ENCODE assay signal across 9 mouse cellular contexts in genomic region chr17:34109038-34109805, GRCm38 (mm10). TPM values are rescaled to one million over a fixed set of nuclear protein-coding genes. Genes with fewer than 3 reads are reported as not detected.
DNase-seq lines count a peak whose midpoint lies in the region; ATAC-seq and TF ChIP-seq lines count a peak whose summit lies in the region.
"Had no signal": no experiment of that assay in that cellular context is flagged by ENCODE, and none has a peak within 500 bp of the region (broad histone marks: within the 10 kb centered on the region; RNA-seq: fewer than 3 reads in every experiment).

No protein-coding gene starts in this region.

- peaks cover 39% of the 10 kb centered on the region for H3K36me3 ChIP-seq in neural tube, embryonic 14.5 days (ENCODE audit: control insufficient read depth, insufficient read depth, low read length)
- H3K36me3 ChIP-seq in intestine, postnatal 0 days (ENCODE audit: control insufficient read depth, insufficient read depth): peaks cover 46% of the 10 kb centered on the region

- H3K4me3 ChIP-seq in neural tube, embryonic 14.5 days (ENCODE audit: low read depth, low read length): no peak overlapping the region
- H3K4me3 ChIP-seq in intestine, postnatal 0 days (ENCODE audit: low read depth, low read length): no peak overlapping the region
- H3K4me3 ChIP-seq: erythroblast, embryonic 14.5 days had no signal

- 85% methylated on average over 14 of the region's 14 CpGs for WGBS in neural tube, embryonic 14.5 days
- WGBS in intestine, postnatal 0 days: 75% methylated on average over 14 of the region's 14 CpGs

- H3K4me2 ChIP-seq in neural tube, embryonic 14.5 days (ENCODE audit: low read depth, low read length): no peak overlapping the region
- no peak overlapping the region for H3K4me2 ChIP-seq in intestine, postnatal 0 days (replicated peaks; ENCODE audit: low read depth)

- no peak overlapping the region for H3K9ac ChIP-seq in neural tube, embryonic 14.5 days (replicated peaks; ENCODE audit: low read depth, low read length)
- H3K9ac ChIP-seq in intestine, postnatal 0 days (ENCODE audit: low read depth, low read length): no peak overlapping the region

- DNase-seq in frontal cortex, adult 2 months (ENCODE audit: extremely low spot score in 1 of 2, low spot score in 1 of 2): no peak
- no peak for DNase-seq in neural tube, embryonic 10.5 days (ENCODE audit: extremely low spot score, low spot score)
- DNase-seq in retina, embryonic 14.5 days (ENCODE audit: low spot score): no peak
- DNase-seq in embryo, embryonic 10.5 days (ENCODE audit: low spot score): no peak
- no peak for DNase-seq in yolk sac, embryonic 10.5 days (ENCODE audit: low spot score)

- ATAC-seq in frontal cortex, adult (ENCODE audit: low TSS enrichment): peak; percentile 13; the same call in 1 of the 2 replicates
- peak; percentile 52; the same call in 1 of the 2 replicates for ATAC-seq in neural tube, embryonic 14.5 days (ENCODE audit: low read depth)
- ATAC-seq in intestine, postnatal 0 days: no peak

- H3K27ac ChIP-seq in neural tube, embryonic 14.5 days (ENCODE audit: low read depth, low read length): no peak overlapping the region
- H3K27ac ChIP-seq in intestine, postnatal 0 days (ENCODE audit: low read depth, low read length): no peak overlapping the region

- TF ChIP-seq CTCF in intestine, postnatal 0 days (IDR thresholded peaks at IDR 0.05; ENCODE audit: low read depth): peak; percentile 50

- H3K9me3 ChIP-seq in neural tube, embryonic 14.5 days (ENCODE audit: control insufficient read depth, low read length): no peaks in the 10 kb centered on the region
- no peaks in the 10 kb centered on the region for H3K9me3 ChIP-seq in intestine, postnatal 0 days (ENCODE audit: control insufficient read depth)

- H3K27me3 ChIP-seq in neural tube, embryonic 14.5 days (ENCODE audit: control insufficient read depth, insufficient read depth, low read length): no peaks in the 10 kb centered on the region
- no peaks in the 10 kb centered on the region for H3K27me3 ChIP-seq in intestine, postnatal 0 days (replicated peaks; ENCODE audit: control insufficient read depth, insufficient read depth, low read length)

- H3K4me1 ChIP-seq in neural tube, embryonic 14.5 days (ENCODE audit: control insufficient read depth, insufficient read depth, low read length): no peaks in the 10 kb centered on the region
- no peaks in the 10 kb centered on the region for H3K4me1 ChIP-seq in intestine, postnatal 0 days (replicated peaks; ENCODE audit: control insufficient read depth, insufficient read depth, low read length)

RNA-seq across cellular contexts. Expression of gene H2-DMa, which starts 10.1 kb away (rescaled TPM):
- 26.3 and 26.8 TPM in 2 replicates for polyA plus RNA-seq in frontal cortex, adult 2 months (2012; rRNA removed)
- 19.1 and 20.7 TPM in 2 replicates for polyA plus RNA-seq in neural tube, embryonic 14.5 days (2014; fragmentation: Nextera tagmentation; extraction: Ambion mirVana)
- polyA plus RNA-seq in intestine, postnatal 0 days (2015; fragmentation: Nextera tagmentation; extraction: Ambion mirVana): 15.2 and 16.7 TPM in 2 replicates

RNA-seq across cellular contexts. Expression of gene Brd2, which starts 13.2 kb away (rescaled TPM):
- polyA plus RNA-seq in frontal cortex, adult 2 months (2012; rRNA removed): 167 and 194 TPM in 2 replicates
- polyA plus RNA-seq in neural tube, embryonic 14.5 days (2014; fragmentation: Nextera tagmentation; extraction: Ambion mirVana): 109 and 160 TPM in 2 replicates
- polyA plus RNA-seq in intestine, postnatal 0 days (2015; fragmentation: Nextera tagmentation; extraction: Ambion mirVana): 51.8 and 60.0 TPM in 2 replicates

RNA-seq across cellular contexts. Expression of gene H2-Oa, which starts 17.1 kb away (rescaled TPM):
- 1.1 and 1.2 TPM in 2 replicates for polyA plus RNA-seq in frontal cortex, adult 2 months (2012; rRNA removed)
- not detected in 2 replicates for polyA plus RNA-seq in neural tube, embryonic 14.5 days (2014; fragmentation: Nextera tagmentation; extraction: Ambion mirVana)
- polyA plus RNA-seq in intestine, postnatal 0 days (2015; fragmentation: Nextera tagmentation; extraction: Ambion mirVana): 0.25 and 0.90 TPM in 2 replicates

RNA-seq across cellular contexts. Expression of gene H2-DMb2, which starts 33.9 kb away (rescaled TPM):
- polyA plus RNA-seq in frontal cortex, adult 2 months (2012; rRNA removed): 0.99 and 1.1 TPM in 2 replicates
- 0.16 and 0.18 TPM in 2 replicates for polyA plus RNA-seq in neural tube, embryonic 14.5 days (2014; fragmentation: Nextera tagmentation; extraction: Ambion mirVana)
- 0.97 and 0.98 TPM in 2 replicates for polyA plus RNA-seq in intestine, postnatal 0 days (2015; fragmentation: Nextera tagmentation; extraction: Ambion mirVana)
- polyA plus RNA-seq: erythroblast, embryonic 14.5 days had no signal

RNA-seq across cellular contexts. Expression of gene H2-DMb1, which starts 43.6 kb away (rescaled TPM):
- polyA plus RNA-seq in frontal cortex, adult 2 months (2012; rRNA removed): 3.1 and 3.5 TPM in 2 replicates
- polyA plus RNA-seq in neural tube, embryonic 14.5 days (2014; fragmentation: Nextera tagmentation; extraction: Ambion mirVana): 0.33 and 0.43 TPM in 2 replicates
- 5.1 and 6.4 TPM in 2 replicates for polyA plus RNA-seq in intestine, postnatal 0 days (2015; fragmentation: Nextera tagmentation; extraction: Ambion mirVana)
- polyA plus RNA-seq: erythroblast, embryonic 14.5 days had no signal
